Mouse (Mus musculus): ENCODE data around the gene Bcl9l. TPM values are rescaled to one million over a fixed set of nuclear protein-coding genes. Genes with fewer than 3 reads are reported as not detected.

The Bcl9l gene
- total RNA-seq, 1 experiment from 2014 or later: 2.8 TPM

DNA sequence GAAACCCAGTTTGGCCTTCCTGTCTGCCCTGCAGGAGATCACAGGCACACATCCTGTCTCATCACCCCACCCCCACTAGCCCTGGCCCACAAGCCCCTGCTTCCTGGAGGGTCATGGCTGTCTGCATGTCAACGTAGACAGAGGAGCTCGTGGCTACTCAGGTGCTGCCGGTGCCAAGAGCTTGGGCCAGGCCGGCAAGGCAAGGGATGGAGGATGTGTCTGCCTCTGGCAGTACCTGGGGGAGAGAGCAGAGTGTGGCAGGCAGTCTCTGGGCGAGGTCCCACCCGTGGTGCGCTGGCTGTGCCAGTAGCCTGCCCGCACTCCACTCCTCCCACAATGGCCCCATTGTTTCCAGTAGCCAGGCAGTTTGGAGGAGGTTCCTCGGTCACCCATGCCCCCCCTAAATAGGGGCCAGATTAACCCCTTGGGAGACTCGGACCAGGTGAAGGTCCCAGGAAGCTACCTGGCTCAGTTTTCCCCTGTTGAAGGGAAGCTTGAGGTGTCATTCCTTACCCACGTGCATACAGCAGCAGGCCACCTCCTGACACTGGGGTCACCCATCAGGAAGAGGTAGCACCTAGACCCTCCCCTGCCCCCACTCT is 11.7 kb downstream of the Bcl9l start:
- no peak for ATAC-seq (replicated peaks; ENCODE audit: insufficient number of reproducible peaks, low FRiP score, low TSS enrichment, poor library complexity, severe bottlenecking)

DNA sequence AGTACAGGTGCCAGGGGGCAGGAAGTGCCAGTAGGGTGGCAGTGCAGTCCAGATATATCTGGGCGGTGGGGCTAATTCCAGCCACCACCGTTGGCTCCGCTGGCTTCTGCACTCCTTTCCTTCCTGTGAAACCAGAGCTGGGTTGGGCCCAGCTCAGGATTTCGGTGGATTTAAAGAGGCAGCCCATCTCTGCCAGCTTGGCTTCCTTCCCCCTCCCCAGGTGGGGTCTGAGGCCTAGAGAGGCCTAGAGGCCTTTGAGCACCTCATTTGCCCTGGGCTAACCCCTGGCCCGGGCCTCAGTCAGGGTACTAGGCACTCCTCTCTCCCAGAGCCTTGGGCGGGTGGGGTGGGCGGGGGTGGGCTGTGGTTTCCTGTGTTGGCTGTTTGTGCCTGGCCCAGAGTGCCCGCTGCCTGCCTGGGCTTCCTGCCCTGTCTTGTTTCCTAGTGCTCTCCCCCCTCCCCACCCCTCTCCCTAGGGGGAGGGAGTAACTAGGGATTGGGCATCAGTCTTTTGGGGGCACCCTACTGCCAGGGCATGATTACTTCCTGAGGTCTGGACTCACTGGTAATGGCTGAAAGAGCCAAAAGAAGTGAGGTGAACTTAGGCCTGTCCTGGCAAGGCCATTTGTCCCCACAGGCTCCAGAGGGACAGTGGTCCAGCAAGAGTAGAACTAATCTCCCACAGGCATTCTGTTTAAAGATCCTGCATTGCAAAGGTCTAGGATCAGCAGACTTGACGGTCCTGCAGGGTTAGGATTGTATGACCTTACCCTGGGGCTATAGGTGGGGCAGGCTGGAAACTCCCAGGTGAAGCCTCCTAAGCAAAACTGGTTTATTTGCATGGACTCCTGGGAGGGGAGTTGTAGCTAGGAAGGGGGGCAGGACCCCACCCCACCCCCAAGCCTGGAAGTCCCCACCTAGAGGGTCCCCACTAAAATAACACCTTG is 12.5 kb downstream of the Bcl9l start:
- ATAC-seq (replicated peaks; ENCODE audit: insufficient number of reproducible peaks, low FRiP score, low TSS enrichment, poor library complexity, severe bottlenecking): no peak

DNA sequence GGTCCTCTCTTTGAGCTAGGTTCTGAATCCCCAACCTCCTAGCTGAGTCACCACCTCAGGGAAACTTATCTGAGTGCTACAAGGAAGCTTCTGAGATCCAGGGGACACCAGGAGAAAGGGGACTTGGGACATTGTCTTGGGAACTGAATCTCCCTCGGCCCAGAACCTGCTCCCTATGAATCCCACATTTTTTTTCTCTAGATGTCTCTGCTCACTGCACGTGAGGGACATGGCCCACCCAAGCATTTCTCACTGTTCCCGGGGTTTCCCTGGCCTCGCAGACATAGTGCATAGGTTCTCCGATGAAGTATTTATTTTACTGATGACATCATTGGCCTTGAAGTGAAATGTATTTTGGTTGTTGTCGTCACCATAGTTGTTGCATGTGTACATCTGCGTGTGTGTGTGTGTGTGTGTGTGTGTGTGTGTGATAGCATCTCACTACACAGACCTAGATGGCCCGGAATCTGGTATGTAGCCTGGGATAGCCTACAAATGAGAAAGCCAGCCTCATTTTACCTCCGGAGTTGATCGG is 13.3 kb downstream of the Bcl9l start:
- no peak for ATAC-seq (replicated peaks; ENCODE audit: insufficient number of reproducible peaks, low FRiP score, low TSS enrichment, poor library complexity, severe bottlenecking)

DNA sequence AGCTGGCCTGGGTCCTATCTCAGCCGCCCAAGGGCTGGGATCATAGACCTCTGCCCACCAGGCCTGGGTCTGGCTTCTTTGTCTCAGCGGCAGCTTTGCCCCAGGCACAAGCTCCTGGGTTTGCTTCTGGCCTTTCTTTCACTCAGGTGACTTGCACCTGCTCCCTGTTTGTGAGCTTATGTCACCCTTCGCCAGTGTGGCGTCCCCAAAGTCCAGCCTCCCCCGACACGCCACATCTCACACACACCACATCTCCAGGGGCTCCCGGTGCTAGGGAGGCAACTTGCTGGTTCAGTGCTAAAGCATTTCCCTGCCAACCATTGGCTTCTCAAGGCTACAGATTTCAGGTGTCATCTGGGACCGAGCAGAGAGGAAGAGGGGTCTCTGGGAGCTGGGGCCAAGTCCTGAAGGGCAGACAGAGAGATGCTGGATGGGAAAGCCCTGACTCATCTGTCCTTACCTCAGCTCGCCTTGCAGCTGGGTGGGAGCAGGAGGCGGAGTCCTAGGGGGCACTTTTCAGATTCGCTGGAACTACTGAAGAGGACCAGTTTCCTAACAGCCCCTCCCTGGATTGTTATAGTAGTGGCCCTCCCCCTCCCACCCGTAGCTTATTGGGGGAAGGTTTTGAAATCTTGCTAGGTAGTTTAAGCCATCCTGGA is 14.3 kb downstream of the Bcl9l start:
- ATAC-seq (replicated peaks; ENCODE audit: insufficient number of reproducible peaks, low FRiP score, low TSS enrichment, poor library complexity, severe bottlenecking): no peak

DNA sequence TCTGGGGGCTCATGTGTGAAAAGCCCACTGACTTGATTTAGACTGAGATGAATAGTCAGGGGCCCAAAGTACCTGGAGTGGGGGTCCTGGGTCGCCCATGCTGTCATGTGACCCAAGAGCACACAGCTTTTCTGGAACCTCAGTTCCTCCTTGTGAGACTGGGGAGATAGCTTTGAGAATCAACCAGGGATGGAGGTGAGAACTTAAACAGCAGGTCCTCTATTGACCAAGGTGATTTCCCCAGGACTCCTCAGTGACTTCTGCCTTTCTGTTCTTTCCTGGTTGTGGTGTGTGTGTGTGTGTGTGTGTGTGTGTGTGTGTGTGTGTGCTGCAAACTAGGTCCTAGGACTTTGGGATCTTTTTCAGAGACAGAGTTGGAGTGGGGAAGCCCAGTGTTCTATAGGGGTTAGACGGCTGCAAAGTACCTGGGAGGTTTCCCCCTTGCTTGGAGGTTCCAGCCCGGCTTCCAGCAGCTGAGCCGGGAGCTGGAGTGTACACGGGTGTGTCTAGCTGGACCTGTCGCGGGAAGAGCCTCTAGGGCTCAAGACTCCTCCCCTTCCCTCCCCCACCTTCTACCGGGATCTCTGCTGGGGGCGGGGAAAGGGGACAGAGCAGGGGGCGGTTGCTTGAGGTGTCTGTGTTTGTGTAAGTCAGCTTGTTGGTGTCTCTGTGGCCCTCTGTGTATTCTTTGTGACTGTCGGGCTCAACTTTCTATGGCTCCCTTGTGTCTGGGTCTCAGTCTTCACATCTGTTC is 15.2 kb downstream of the Bcl9l start:
- ATAC-seq (replicated peaks; ENCODE audit: insufficient number of reproducible peaks, low FRiP score, low TSS enrichment, poor library complexity, severe bottlenecking): no peak

DNA sequence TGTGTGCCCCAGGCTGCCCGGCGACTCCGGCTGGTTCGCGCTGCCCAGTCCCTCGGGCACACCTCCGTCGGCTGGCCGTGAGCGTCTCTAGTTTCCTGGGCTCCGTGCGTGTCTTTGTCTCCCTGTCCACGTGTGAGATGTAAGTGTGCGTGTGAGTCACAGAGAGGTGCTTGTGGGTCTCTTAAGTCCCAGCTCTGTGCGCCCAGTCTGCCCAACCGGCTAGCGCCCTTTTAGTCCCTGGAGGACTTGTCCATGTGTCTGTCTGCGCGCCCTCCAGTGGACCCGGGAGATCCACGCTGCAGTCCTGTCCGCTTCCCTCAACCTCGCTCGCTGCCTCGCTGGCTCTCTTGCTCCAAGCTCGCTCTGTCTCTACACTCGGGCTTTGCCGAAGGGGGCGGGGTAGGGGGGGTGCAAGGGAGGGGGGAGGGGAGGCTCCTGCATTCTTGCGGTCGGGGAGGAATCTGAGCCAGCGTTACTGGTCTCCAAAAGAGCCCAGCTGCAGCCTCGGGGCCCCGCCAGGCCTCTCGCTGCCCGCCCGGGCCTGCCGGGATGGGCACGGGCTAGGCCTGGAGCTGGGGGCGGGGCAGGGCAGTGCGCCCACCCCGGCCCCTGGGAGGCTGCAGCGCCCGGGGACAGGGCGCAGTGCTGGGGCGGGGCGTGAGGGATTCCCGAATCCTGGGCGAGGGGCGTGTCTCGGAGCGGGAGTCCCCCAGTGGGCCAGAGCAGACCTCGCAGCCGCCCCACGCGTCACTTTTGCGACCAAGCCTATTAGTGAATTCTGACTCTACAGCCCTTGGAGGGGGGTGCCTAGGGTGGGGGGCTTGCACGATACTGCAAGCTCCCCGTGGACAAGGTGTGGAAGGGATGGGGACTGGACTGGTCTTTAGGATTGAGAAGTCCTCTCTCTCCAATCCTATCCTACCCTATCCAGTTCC is 16.1 kb downstream of the Bcl9l start:
- 0 out of 2 replicates have a peak, but pooled peaks have one; percentile 42 for ATAC-seq (replicated peaks; ENCODE audit: insufficient number of reproducible peaks, low FRiP score, low TSS enrichment, poor library complexity, severe bottlenecking)

DNA sequence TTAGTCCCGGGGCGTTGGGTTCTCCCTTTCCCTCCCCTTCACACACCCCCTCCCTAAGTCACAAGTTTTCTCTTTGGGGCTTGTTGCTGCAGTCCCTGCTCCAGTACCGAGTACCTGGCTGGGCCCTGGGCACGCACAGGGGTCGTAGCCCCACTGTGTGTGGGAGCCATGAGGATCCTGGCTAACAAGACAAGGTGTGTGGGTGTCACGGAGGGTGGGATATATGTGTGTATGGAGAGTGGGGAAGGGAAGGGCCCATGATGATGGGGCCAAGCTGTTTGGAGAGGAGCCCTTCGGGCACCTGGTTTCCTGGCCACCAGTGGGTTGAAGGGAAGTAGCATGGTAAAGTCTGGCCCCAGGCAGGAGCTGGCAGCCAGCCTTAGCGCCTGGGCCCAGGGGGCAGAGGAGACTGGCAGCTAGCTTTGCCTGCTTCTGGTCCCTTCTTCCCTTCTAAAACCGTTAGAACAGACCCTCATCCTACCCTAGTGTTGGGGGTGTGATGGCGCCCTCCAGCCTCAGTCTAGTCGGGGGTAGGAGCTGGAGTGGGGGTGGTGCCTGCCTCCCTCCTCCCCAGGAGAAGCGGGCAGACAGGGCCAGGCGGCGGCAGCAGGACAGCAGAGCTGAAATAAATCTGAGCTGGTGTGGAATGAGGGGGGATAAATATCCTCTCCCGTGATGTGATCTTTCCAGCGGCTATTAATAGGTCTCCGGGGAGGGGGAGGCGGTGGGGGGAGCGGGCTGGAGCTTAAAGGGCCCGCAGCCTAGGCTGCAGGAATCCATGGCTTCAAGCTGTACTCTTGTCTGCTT is 16.9 kb downstream of the Bcl9l start:
- no peak for ATAC-seq (replicated peaks; ENCODE audit: insufficient number of reproducible peaks, low FRiP score, low TSS enrichment, poor library complexity, severe bottlenecking)

DNA sequence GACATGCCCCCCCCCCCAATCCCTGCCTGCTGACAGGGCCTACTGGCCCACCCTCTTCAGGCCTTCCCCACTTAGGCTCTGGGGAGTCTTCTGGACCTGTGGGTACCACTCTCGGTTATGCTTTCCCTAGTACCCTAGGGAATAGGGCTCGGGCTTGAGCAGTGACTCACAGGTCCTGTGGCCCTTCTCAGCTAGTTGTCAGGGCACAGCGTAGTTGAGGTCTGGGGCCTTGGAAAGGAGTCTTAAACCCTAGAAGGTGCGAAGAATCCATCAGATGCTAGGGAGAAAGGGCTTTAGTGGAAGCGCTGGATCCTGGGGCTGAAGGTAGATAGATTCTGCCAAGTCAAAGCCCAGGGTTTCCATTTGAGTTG is 17.5 kb downstream of the Bcl9l start:
- no peak for ATAC-seq (replicated peaks; ENCODE audit: insufficient number of reproducible peaks, low FRiP score, low TSS enrichment, poor library complexity, severe bottlenecking)

DNA sequence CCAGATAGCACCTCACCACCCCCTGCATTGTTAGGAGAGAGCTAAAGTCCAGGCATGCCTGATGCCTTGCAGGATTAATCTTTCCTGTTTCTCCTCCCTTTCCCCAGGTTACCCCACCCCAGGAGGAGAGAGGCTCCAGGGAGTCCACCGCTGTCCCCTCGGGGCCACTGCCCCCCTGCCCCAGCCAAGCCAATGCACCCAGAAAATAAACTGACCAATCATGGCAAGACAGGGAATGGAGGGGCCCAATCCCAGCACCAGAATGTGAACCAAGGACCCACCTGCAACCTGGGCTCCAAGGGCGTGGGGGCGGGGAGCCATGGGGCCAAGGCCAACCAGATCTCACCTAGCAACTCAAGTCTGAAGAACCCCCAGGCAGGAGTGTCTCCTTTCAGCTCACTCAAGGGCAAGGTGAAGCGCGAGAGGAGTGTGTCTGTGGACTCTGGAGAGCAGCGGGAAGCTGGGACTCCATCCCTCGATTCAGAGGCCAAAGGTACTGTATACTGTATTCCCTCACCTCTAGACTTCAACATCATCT is 18.1 kb downstream of the Bcl9l start:
- ATAC-seq (replicated peaks; ENCODE audit: insufficient number of reproducible peaks, low FRiP score, low TSS enrichment, poor library complexity, severe bottlenecking): no peak

DNA sequence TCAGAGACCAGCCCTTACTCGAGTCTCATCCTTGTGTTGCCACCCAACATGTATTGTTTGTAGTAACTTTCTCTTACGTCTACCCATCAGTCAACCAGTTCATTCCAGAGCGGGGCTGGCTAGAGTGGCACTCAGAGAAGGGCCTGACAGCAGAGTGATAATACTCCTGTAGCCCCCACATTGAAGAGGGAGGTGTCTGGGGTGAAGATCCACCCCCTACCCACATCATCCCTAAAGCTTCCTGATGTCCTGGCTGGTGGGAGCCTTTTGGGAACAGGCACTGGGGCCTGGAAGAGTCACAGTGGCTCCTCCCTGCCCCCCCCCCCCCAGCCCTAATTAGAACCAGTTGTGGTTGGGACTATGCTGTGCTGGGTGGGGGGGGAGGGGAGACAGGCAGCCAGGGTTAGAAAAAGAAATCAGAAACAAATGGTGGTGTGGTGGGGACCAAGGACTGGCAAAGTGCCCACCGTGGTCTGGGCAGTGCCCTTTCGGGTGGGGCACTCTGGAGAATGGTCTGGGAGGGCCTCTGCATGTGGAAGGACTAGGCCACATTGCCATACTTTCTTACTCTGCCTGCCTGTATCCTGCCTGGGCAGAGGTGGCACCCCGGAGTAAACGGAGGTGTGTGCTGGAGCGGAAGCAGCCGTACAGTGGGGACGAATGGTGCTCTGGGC is 18.7 kb downstream of the Bcl9l start:
- no peak for ATAC-seq (replicated peaks; ENCODE audit: insufficient number of reproducible peaks, low FRiP score, low TSS enrichment, poor library complexity, severe bottlenecking)

DNA sequence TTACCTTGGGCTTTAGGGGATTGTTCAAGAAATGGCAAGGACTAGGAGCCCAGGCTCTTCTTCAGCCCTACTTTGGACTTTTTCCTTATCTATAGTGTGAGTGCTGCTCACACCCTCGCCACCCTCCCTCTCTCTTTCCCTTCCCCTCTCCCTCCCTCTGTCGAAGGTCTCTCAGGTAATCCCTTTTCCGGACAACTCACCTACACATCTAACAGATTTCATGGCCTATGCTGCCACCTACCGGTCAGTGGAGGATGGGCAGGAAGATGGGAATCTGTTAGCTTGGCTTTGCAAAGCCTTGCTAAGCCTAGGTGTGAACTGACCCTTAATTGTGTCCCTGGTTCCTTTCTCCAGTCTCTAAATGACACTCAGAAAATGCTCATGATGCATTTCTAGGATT is 19.4 kb downstream of the Bcl9l start:
- peak; percentile 68 for ATAC-seq (replicated peaks; ENCODE audit: insufficient number of reproducible peaks, low FRiP score, low TSS enrichment, poor library complexity, severe bottlenecking)

DNA sequence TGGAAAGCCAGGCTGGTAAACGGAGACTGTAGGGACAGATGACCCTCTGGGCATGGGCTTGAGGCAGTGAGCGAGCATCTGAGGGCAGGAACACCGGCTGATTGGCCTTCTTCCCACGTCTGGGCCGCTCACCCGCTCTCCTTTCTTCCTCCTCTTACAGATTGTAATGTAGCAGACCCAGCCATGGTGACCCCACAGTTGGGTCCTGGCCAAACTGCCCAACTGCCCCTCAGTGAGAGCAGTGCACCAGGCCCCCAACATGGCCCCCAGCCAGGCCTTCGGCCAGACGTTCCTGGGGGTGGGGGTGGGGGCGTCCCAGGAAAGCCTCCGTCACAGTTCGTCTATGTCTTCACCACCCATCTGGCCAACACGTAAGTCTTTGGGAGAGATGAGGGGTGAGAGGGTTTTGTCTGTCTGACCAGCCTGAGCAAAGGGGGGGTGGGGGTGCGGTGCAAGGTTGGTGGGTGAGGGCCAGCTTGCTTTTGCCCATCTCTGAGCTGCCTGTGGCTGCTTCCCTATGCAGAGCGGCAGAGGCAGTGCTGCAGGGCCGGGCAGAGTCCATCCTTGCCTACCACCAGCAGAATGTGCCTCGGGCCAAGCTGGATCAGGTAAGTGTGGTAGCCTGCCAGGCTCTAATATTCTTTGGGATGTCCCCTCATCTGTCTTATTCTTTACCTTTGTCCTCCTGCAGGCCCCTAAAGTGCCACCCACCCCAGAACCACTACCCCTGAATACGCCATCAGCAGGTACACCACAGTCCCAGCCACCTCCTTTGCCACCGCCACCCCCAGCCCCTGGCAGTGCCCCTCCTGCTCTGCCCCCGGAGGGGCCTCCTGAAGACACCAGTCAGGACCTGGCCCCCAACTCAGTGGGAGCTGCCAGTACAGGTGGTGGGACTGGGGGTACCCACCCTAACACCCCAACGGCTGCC is 22.5 kb downstream of the Bcl9l start:
- no peak for ATAC-seq (replicated peaks; ENCODE audit: insufficient number of reproducible peaks, low FRiP score, low TSS enrichment, poor library complexity, severe bottlenecking)

DNA sequence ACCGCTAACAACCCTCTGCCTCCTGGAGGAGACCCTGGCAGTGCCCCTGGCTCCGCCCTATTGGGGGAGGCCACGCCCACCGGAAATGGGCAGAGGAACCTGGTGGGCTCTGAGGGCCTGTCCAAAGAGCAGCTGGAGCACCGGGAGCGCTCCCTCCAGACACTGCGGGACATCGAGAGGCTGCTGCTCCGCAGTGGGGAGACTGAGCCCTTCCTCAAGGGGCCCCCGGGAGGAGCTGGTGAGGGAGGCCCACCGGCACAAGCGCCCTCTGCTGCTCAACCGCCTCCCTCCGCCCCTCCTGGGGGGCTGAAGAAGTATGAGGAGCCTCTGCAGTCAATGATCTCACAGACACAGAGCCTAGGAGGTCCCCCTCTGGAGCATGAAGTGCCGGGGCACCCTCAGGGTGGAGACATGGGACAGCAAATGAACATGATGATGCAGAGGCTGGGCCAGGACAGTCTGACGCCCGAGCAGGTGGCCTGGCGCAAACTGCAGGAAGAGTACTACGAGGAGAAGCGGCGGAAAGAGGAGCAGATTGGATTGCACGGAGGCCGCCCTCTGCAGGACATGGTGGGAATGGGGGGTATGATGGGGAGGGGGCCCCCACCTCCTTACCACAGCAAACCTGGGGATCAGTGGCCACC is 23.3 kb downstream of the Bcl9l start:
- ATAC-seq (replicated peaks; ENCODE audit: insufficient number of reproducible peaks, low FRiP score, low TSS enrichment, poor library complexity, severe bottlenecking): no peak

DNA sequence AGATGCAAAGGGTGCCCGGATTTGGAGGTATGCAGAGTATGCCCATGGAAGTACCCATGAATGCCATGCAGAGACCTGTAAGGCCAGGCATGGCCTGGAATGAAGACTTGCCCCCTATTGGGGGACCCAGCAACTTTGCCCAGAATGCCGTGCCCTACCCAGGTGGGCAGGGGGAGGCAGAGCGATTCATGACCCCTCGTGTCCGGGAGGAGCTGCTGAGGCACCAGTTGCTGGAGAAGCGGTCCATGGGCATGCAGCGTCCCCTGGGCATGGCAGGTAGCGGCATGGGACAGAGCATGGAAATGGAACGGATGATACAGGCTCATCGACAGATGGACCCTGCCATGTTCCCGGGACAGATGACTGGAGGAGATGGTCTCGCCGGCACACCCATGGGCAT is 23.9 kb downstream of the Bcl9l start:
- no peak for ATAC-seq (replicated peaks; ENCODE audit: insufficient number of reproducible peaks, low FRiP score, low TSS enrichment, poor library complexity, severe bottlenecking)

DNA sequence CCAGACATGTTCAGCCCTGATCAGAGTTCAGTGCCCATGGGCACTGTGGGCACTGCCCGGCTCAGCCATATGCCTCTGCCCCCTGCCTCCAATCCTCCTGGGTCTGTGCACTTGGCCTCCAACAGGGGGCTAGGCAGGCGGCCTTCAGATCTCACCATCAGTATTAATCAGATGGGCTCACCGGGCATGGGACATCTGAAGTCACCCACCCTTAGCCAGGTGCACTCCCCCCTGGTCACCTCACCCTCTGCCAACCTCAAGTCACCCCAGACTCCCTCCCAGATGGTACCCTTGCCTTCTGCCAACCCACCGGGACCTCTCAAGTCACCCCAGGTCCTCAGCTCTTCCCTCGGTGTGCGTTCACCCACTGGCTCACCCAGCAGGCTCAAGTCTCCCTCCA is 24.7 kb downstream of the Bcl9l start:
- ATAC-seq (replicated peaks; ENCODE audit: insufficient number of reproducible peaks, low FRiP score, low TSS enrichment, poor library complexity, severe bottlenecking): no peak

Measured in monocyte, adult 5-6 weeks (primary cell).